Mouse (Mus musculus) liver, postnatal 0 days (tissue): ENCODE measurements around the gene Rab20.

ENCODE experiments used
- CTCF ChIP-seq: sonication (generic); IDR thresholded peaks from 2 replicates; pipeline ENCODE4 v1.5.1; 2016; ENCODE audit warnings: antibody characterized with exemption, low read depth
- EP300 ChIP-seq: IDR thresholded peaks from 2 replicates; pipeline ENCODE4 v1.6.1; 2016; ENCODE audit warnings: antibody characterized with exemption, low read depth, mild to moderate bottlenecking

DNA sequence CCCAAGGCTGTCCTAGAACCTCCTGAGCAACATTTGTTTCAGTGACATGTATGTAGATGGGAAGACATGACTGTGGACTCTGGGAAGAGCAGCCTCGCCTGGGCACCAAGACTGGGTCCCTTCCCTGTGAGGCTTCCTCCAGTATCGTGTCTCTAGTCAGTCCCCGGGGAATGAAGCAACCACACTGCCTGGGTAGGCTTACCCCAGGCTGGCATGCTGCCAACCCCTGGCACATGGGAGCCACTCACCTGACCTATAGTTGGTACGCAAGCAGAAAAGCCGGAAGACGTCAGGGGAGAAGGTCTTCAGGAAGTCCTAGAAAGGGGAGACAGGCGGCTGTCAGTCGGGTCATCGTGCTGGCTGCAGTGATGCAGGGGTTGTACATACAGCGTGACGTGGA is 40.2 kb upstream of the Rab20 start:
- TF ChIP-seq CTCF: no peak
- no peak for TF ChIP-seq EP300
